Mouse (Mus musculus) CD4-positive helper T cell, adult 2 months (primary cell): ENCODE data around the gene Abcd3.
"Not testable (repeated sequence)": the region's sequence is repeated elsewhere in the genome, so short reads cannot be mapped to it uniquely, and the experiment has no call there.

Experiments
- DNase-seq: peaks from one replicate; pipeline ENCODE4 v3.0.0-alpha.2; 2012; ENCODE audit warnings: low read depth, missing footprints, low spot score

Abcd3 gene

GRCm38 (mm10) chr3:121818736-121819396 is 3.8 kb upstream of the Abcd3 start:
- no peak for DNase-seq

DNA sequence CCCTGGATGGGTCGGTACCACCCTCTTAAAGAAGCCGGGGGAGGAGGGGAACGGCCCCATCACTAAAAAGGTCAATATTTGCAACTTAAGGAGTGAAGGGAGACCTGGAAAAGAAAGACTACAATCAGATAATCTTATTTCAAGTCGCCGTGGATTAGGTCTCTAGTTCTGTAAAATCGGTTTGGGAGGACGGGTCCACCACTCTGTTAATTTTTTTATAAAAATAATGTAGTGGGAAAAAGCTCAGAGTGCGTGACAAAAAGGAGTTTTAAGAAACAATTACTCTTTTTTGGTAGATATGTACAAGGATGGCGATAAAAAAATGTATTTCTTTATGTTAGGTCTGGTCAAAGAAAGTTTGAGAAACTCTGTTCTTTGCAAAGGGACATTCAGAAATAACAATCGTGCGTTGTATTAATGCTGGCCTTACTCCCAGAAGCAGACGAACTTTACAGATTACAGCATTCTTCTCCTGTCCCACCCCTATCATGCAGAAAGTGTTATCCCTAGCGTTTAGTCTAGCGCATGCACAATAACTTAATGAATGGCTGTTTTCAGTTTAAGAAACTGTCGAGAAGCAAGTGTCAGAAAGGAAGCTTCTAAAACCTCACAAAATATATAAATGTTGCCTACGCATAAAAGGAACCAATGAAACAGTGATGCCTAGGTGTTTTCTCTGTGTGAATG is 590 bp upstream of the Abcd3 start:
- no peak for DNase-seq

- no peak for DNase-seq
These were observed 663 bp downstream of the Abcd3 start for GRCm38 (mm10) chr3:121814413-121814864.

- no peak for DNase-seq
These were observed 1.3 kb downstream of the Abcd3 start for GRCm38 (mm10) chr3:121813834-121814233.

DNA sequence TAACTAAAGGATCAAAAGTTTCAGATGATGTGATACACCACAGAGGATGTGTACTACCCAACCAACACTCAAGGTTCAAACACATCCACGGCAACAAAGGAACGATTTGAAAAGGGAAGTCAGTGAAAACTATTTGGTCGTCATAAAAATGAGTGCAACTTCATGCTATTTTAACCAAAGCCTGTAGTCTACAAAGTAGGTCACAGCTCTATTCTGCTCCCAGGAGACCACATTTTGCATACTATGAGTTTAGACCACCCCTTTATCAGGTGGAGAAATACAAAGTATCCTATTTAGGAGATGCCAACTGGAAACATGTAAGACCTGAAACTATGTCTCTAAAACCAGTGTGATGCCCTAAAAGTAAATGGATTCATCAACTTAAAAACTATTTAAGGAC is 6.9 kb downstream of the Abcd3 start:
- no peak for DNase-seq

DNA sequence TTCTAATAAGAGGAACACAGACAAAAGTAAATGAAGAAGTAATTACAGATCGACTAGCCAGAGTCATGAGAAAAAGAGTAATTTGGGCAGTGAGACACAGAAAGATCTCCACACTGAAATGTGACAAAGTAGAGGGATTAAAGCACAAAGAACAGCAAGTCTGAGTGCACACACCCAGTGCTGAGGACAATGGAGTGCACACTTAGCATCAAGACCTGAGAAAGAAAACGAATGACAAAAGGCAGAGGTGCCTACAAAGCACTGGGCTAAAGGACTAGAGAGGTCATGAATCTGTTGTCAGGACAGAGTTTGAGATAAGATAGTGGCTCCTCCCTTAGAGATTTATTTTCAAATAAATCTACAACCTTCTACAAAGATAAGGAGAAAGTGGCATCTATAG is 20.9 kb downstream of the Abcd3 start:
- DNase-seq, result no peak

GRCm38 (mm10) chr3:121792246-121792645 is 22.9 kb downstream of the Abcd3 start:
- no peak for DNase-seq

DNA sequence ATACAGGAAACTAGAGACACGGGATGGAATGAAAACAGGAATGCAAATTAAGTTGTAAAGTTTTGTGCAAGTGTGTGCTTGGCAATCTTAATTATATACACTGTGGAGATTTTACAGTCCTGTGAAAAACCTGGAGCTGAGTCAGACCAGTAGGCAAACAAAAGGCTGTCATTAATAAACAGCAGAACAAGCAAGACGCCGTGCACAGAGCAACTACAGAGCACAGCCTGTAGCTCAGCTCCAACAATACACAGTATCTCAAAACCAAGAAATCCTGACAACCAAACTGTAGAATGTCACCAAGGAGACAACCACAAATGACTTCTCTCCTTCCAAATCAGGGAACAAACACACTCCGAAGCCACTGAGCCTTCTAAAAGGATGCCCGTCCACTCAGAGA is 24.7 kb downstream of the Abcd3 start:
- no peak for DNase-seq

DNA sequence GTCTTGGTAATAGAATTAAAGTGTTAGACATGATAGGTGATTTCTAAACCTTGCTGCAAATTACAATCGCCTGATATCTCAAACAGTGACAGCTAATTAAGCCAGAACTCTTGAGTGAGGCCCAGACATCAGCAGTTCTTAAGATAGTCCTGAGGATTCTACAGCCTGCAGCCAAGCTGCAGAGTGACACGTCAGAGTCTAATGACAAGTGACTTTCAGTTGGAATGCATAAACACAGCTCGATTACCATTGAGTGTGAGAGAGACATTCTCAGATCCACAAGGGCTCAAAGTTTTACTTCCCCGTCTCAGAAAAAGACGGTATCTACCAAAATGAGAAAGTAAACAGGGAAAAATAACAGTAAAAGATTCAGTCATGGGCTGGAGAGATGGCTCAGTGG is 25.3 kb downstream of the Abcd3 start:
- no peak for DNase-seq

DNA sequence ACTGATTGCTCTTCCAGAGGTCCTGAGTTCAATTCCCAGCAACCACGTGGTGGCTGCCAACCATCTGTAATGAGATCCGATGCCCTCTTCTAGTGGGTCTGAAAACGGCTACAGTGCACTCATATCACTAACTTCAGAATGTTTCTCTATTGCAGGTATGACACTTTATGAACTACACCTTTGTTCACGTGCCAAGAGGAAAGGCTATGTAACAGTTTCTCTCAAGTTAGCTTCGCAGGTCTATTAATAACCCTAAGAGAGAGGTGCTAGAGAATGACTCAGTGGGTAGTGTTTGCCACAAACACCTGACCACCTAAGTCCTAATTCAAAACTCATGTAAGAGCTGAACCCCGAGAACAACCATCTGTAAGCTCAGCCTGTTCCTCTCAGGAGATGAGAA is 32.1 kb downstream of the Abcd3 start:
- DNase-seq, result no peak

DNA sequence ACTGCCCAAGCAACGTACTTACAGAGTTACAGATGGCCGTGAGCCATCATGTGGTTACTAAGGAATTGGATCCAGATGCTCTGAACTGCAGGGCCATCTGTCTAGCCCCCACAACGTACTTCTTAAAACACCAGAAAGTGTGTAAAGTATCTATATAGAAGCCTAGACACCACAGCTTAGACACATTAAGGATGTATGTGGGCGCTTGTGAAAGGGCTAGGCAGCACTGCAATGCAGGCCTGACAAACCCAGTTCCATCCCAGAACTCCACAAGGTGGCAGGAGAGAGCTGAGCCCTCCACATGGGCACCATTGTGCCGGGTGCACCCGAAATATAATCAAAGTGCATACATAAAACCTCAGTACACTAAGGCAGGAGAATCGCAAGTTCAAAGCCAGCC is 37.2 kb downstream of the Abcd3 start:
- peak; percentile 23 for DNase-seq

DNA sequence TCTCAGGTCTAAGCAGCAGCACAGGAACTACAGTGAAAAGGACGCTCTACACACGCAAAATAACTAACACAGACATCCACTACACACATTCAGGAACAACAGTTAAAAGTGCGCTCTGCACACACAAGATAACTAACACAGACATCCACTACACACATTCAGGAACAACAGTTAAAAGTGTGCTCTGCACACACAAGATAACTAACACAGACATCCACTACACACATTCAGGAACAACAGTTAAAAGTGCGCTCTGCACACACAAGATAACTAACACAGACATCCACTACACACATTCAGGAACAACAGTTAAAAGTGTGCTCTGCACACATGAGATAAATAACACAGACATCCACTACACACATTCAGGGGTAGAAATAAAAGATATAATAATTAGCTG is 41.8 kb downstream of the Abcd3 start:
- DNase-seq, result not testable (repeated sequence)

GRCm38 (mm10) chr3:121768770-121769169 is 46.3 kb downstream of the Abcd3 start:
- no peak for DNase-seq

DNA sequence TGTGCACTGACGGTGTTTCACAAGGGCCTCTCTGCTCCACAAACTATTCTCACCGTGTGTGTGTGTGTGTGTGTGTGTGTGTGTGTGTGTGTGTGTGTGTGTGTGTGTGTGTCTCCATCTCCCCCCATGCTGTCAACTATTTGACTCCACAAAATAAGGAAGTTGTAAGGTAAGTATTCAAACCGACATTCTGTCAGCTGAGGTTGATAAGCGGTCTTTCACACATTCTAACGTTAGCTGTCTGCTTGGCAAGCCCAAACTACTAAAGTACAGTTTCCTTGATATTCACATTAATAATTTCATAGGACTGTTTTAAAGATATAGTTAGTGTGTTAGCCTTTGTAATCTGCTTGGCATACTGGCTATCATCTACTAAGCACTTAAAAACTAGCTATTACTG is 48.3 kb downstream of the Abcd3 start:
- DNase-seq, result no peak

- no peak for DNase-seq
These were observed 49.1 kb downstream of the Abcd3 start for GRCm38 (mm10) chr3:121766048-121766447.

DNA sequence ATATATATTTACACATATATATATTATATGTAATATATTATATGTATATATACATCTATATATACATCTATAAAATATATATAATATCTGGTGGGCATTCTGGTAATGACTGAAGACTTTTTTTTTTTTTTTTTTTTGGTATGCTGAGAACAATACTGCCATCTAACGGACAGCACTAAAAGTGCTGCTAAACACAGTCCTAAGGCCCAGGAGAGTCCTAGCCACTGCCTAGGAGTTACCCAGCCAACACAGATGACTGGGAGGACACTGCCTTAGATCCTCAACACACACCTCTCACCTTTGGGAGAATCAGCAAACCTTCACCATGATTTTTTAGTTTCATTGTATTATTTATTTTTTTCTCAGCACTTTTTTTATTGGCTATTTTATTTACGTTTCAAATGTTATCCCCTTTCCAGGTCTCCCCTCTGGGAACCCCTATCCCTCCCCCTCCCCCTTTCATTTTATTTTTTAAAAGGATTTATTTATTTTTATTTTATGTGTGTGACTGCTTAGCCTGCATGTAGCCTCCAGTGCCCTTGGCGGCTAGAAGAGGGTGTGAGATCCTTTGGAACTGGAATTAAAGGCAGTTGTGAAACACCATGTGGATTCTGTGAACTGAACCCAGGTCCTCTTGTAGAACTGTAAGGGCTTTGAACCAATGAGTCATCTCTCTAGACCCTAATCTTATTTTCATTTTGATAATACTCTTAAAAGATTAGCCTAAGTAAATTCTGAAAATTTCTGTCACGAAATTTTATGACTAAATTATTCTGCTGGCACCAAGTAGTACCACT is 52.8 kb downstream of the Abcd3 start:
- DNase-seq, result peak; percentile 22

DNA sequence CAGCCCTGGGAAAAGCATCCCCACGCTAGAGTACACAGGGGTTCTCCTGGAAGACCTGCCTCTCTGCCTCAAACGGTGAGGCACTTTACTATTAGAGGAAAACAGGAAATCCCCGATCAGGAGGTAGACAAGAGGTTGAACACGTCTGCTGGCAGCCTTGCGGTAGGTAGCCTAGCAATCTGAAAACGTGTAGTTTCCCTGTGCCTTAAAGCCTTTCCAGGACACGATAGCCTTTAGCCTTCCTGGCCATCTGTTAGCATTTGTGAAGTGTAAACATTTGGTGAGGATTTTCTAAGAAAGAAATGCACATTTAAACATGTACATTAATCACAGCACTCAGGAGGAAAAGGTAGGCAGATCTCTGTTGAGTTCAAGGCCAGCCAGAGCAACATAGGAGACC is 56.7 kb downstream of the Abcd3 start:
- DNase-seq, result no peak

GRCm38 (mm10) chr3:121755152-121755551 is 60.0 kb downstream of the Abcd3 start:
- no peak for DNase-seq

GRCm38 (mm10) chr3:121754319-121755090 is 60.6 kb downstream of the Abcd3 start:
- DNase-seq, result not testable (repeated sequence)

- not testable (repeated sequence) for DNase-seq
These were observed 73.8 kb downstream of the Abcd3 start for GRCm38 (mm10) chr3:121741186-121741848.
